Comparison of ENCODE assay signal across 25 mouse cellular contexts in the genomic region with DNA sequence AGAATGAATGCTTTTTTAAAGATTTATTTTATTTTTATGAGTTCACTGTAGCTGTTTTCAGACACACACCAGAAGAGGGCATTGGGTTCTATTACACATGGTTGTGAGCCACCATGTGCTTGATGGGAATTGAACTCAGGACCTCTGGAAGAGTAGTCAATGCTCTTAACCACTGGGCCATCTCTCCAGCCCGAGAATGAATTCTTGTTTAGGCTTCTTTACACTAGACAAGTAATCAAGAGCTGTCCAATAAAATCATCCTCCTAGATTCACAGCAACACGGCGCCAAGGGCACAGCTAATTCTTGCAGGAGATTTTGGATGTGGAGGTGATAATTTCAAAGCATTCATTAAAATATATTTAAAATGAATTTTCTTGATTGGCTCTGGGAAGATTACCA. TPM values are rescaled to one million over a fixed set of nuclear protein-coding genes. Genes with fewer than 3 reads are reported as not detected.
DNase-seq lines count a peak whose midpoint lies in the region; ATAC-seq and TF ChIP-seq lines count a peak whose summit lies in the region.
"Had no signal": no experiment of that assay in that cellular context is flagged by ENCODE, and none has a peak within 500 bp of the region (broad histone marks: within the 10 kb centered on the region; RNA-seq: fewer than 3 reads in every experiment).

No protein-coding gene starts in this region.

- H3K79me2 ChIP-seq in CH12.LX (replicated peaks; ENCODE audit: control insufficient read depth, extremely low read depth, insufficient read depth, poor library complexity, severe bottlenecking): peaks cover 40% of the 10 kb centered on the region

- no peak for TF ChIP-seq RAD21 in CH12.LX (IDR thresholded peaks at IDR 0.05; ENCODE audit: low read depth, low read length)

- H3K9ac ChIP-seq in CH12.LX (ENCODE audit: insufficient read depth, low read depth): peak overlapping the region; percentile 83; the same call in 1 of the 2 replicates
- 0 out of 2 replicates have a peak overlapping the region, but pooled peaks have one; percentile 93 for H3K9ac ChIP-seq in ES-Bruce4 (ENCODE audit: low read depth, poor library complexity, severe bottlenecking)
- no peak overlapping the region for H3K9ac ChIP-seq in limb, embryonic 14.5 days (ENCODE audit: low read depth, low read length, severe bottlenecking)
- H3K9ac ChIP-seq in liver, postnatal 0 days (replicated peaks): no peak overlapping the region
- H3K9ac ChIP-seq: embryonic facial prominence, embryonic 12.5 days; forebrain, embryonic 15.5 days; heart, embryonic 15.5 days; intestine, embryonic 15.5 days; midbrain, embryonic 12.5 days; neural tube, embryonic 15.5 days had no signal

- no peak overlapping the region for H3K27ac ChIP-seq in CH12.LX (ENCODE audit: insufficient read depth, low read depth)
- no peak overlapping the region for H3K27ac ChIP-seq in ES-Bruce4 (ENCODE audit: insufficient read depth, low read length)
- no peak overlapping the region for H3K27ac ChIP-seq in limb, embryonic 14.5 days (replicated peaks; ENCODE audit: low read depth, low read length)
- no peak overlapping the region for H3K27ac ChIP-seq in liver, postnatal 0 days (ENCODE audit: low read depth)
- H3K27ac ChIP-seq in kidney, adult 2 months (ENCODE audit: insufficient read depth, low read depth, low read length): no peak overlapping the region
- H3K27ac ChIP-seq: embryonic facial prominence, embryonic 12.5 days; forebrain, embryonic 10.5 days; forebrain, embryonic 15.5 days; heart, embryonic 15.5 days; intestine, embryonic 15.5 days; layer of hippocampus, adult 2 months; left cerebral cortex, adult 2 months; midbrain, embryonic 12.5 days; neural tube, embryonic 15.5 days had no signal

- H3K9me3 ChIP-seq in CH12.LX (replicated peaks; ENCODE audit: low read length) (no peaks in the 10 kb centered on the region), ES-Bruce4 (replicated peaks; ENCODE audit: control insufficient read depth, insufficient read depth, low read length, poor library complexity, severe bottlenecking) (no peaks in the 10 kb centered on the region)
- H3K9me3 ChIP-seq in limb, embryonic 14.5 days (ENCODE audit: control insufficient read depth, low read length): no peaks in the 10 kb centered on the region
- no peaks in the 10 kb centered on the region for H3K9me3 ChIP-seq in liver, postnatal 0 days (ENCODE audit: low read length)
- H3K9me3 ChIP-seq: embryonic facial prominence, embryonic 12.5 days; forebrain, embryonic 10.5 days; forebrain, embryonic 15.5 days; heart, embryonic 15.5 days; intestine, embryonic 15.5 days; megakaryocyte, embryonic 14.5 days; midbrain, embryonic 12.5 days; neural tube, embryonic 15.5 days had no signal

- ATAC-seq in limb, embryonic 14.5 days (ENCODE audit: low FRiP score, low read depth): no peak
- no peak for ATAC-seq in liver, postnatal 0 days
- ATAC-seq in erythroblast, adult 5-6 weeks (replicated peaks; ENCODE audit: low FRiP score, poor library complexity, severe bottlenecking): no peak
- ATAC-seq: forebrain, embryonic 15.5 days; hindbrain, embryonic 16.5 days; intestine, embryonic 15.5 days had no signal

- TF ChIP-seq POLR2A in CH12.LX (IDR thresholded peaks at IDR 0.05; ENCODE audit: low read depth, low read length) (no peak), ES-Bruce4 (IDR thresholded peaks at IDR 0.05; ENCODE audit: insufficient read depth, low read length) (no peak)
- TF ChIP-seq POLR2A in limb, embryonic 14.5 days (IDR thresholded peaks at IDR 0.05; ENCODE audit: borderline replicate concordance, extremely low read depth, insufficient read depth, insufficient read length): no peak
- TF ChIP-seq POLR2A in kidney, adult 2 months (IDR thresholded peaks at IDR 0.05; ENCODE audit: low read depth, low read length): no peak

- no peak for DNase-seq in CH12.LX (ENCODE audit: extremely low read depth)
- no peak for DNase-seq in limb, embryonic 14.5 days (ENCODE audit: low spot score)
- DNase-seq in liver, postnatal 0 days: no peak
- DNase-seq in kidney, adult 2 months: no peak
- DNase-seq: adrenal gland, postnatal 14 days; cerebellum, adult 11 months; cerebellum, adult 9-11 months; embryo, embryonic 11 days; kidney, postnatal 25 days; lung, postnatal 4 days; retina, postnatal 1 day; right cerebral cortex, postnatal 14 days had no signal

- H3K4me2 ChIP-seq in CH12.LX (ENCODE audit: insufficient read depth, low read depth, poor library complexity, severe bottlenecking): peak overlapping the region; percentile 94
- H3K4me2 ChIP-seq in limb, embryonic 14.5 days (replicated peaks; ENCODE audit: low read depth, low read length, severe bottlenecking): 0 out of 2 replicates have a peak overlapping the region, but pooled peaks have one; percentile 80
- H3K4me2 ChIP-seq in liver, postnatal 0 days (ENCODE audit: low read depth, low read length): peak overlapping the region; percentile 90; the same call in 1 of the 2 replicates

- H3K36me3 ChIP-seq in CH12.LX (replicated peaks in 1 of 2; ENCODE audit: control insufficient read depth in 1 of 2, insufficient read depth in 1 of 2, low read length in 1 of 2) (peaks cover 2 to 24% of the 10 kb centered on the region in 2 experiments), ES-Bruce4 (ENCODE audit: control insufficient read depth, insufficient read depth, low read length, poor library complexity, severe bottlenecking) (peaks cover 28% of the 10 kb centered on the region)
- H3K36me3 ChIP-seq in limb, embryonic 14.5 days (ENCODE audit: control insufficient read depth, insufficient read depth, low read length): peaks cover 13% of the 10 kb centered on the region
- peaks cover 12% of the 10 kb centered on the region for H3K36me3 ChIP-seq in liver, postnatal 0 days (replicated peaks; ENCODE audit: insufficient read depth, low read length)
- no peaks in the 10 kb centered on the region; the same call in 1 of the 2 replicates for H3K36me3 ChIP-seq in kidney, adult 2 months (ENCODE audit: control insufficient read depth, insufficient read depth, low read length)
- H3K36me3 ChIP-seq: intestine, embryonic 15.5 days; midbrain, embryonic 12.5 days had no signal

- TF ChIP-seq EP300 in CH12.LX (IDR thresholded peaks at IDR 0.05; ENCODE audit: low read length): no peak
- no peak for TF ChIP-seq EP300 in ES-Bruce4 (IDR thresholded peaks at IDR 0.05; ENCODE audit: insufficient read depth, low read depth, low read length)
- no peak for TF ChIP-seq EP300 in liver, postnatal 0 days (IDR thresholded peaks at IDR 0.05; ENCODE audit: low read depth)

- 95% methylated on average over 3 of the region's 3 CpGs for WGBS in limb, embryonic 14.5 days
- WGBS in liver, postnatal 0 days (ENCODE audit: insufficient replicate concordance): 87% methylated on average over 3 of the region's 3 CpGs
- 90% methylated on average over 3 of the region's 3 CpGs for WGBS in kidney, adult 2 months

- no peak for TF ChIP-seq CTCF in CH12.LX (conservative IDR thresholded peaks at IDR 0.05 in 1 of 2, IDR thresholded peaks at IDR 0.05 in 1 of 2; ENCODE audit: low read depth in 2 of 2, low read length in 2 of 2)
- TF ChIP-seq CTCF in ES-Bruce4 (IDR thresholded peaks at IDR 0.05; ENCODE audit: low read depth, low read length): no peak
- no peak for TF ChIP-seq CTCF in liver, postnatal 0 days (IDR thresholded peaks at IDR 0.05; ENCODE audit: low read depth)
- no peak for TF ChIP-seq CTCF in kidney, adult 2 months (conservative IDR thresholded peaks at IDR 0.05; ENCODE audit: insufficient read depth, insufficient read length, low read depth, low read length)

- in situ Hi-C loops in CH12.LX (cut with MboI; ENCODE audit: low pct_ligation_motif_present, low pct_unique_long_range_greater_than_20kb, low sequenced_read_pairs): no loop called here

- dilution Hi-C loops in CH12.LX (cut with MboI; ENCODE audit: extremely low pct_ligation_motif_present, extremely low pct_unique_long_range_greater_than_20kb, low sequenced_read_pairs): no loop called here

- peaks cover 2 to 34% of the 10 kb centered on the region in 2 experiments; a peak in 2 of 4 replicates for H3K4me1 ChIP-seq in CH12.LX (ENCODE audit: control insufficient read depth in 1 of 2, insufficient read depth in 2 of 2)
- H3K4me1 ChIP-seq in ES-Bruce4 (ENCODE audit: control insufficient read depth, insufficient read depth, low read length): no peaks in the 10 kb centered on the region
- H3K4me1 ChIP-seq in limb, embryonic 14.5 days (ENCODE audit: control insufficient read depth, insufficient read depth, low read length): no peaks in the 10 kb centered on the region; the same call in 1 of the 2 replicates
- H3K4me1 ChIP-seq in liver, postnatal 0 days (ENCODE audit: insufficient read depth): peaks cover 18% of the 10 kb centered on the region
- H3K4me1 ChIP-seq in kidney, adult 2 months (ENCODE audit: control insufficient read depth, insufficient read depth, low read length): peaks cover 7% of the 10 kb centered on the region; the same call in 1 of the 2 replicates
- H3K4me1 ChIP-seq: intestine, embryonic 15.5 days had no signal

- H3K27me3 ChIP-seq in CH12.LX (replicated peaks) (no peaks in the 10 kb centered on the region), ES-Bruce4 (ENCODE audit: control insufficient read depth, insufficient read depth, low read length, poor library complexity, severe bottlenecking) (no peaks in the 10 kb centered on the region)
- H3K27me3 ChIP-seq in limb, embryonic 14.5 days (ENCODE audit: control insufficient read depth, insufficient read depth, low read length): no peaks in the 10 kb centered on the region
- no peaks in the 10 kb centered on the region for H3K27me3 ChIP-seq in liver, postnatal 0 days (ENCODE audit: insufficient read depth, low read length)
- H3K27me3 ChIP-seq in kidney, adult 2 months (replicated peaks; ENCODE audit: control insufficient read depth, insufficient read depth, low read length): no peaks in the 10 kb centered on the region
- H3K27me3 ChIP-seq: embryonic facial prominence, embryonic 12.5 days; forebrain, embryonic 15.5 days; heart, embryonic 15.5 days; intestine, embryonic 15.5 days; megakaryocyte, embryonic 14.5 days; midbrain, embryonic 12.5 days; neural tube, embryonic 15.5 days had no signal

- peak overlapping the region in 2 of 3 experiments; percentile 49 to 88 for H3K4me3 ChIP-seq in CH12.LX (replicated peaks in 1 of 3; ENCODE audit: low read depth in 2 of 3, low read length in 2 of 3, poor library complexity in 1 of 3)
- no peak overlapping the region for H3K4me3 ChIP-seq in ES-Bruce4 (ENCODE audit: low read depth, low read length)
- H3K4me3 ChIP-seq in limb, embryonic 14.5 days (replicated peaks; ENCODE audit: low read length): no peak overlapping the region
- H3K4me3 ChIP-seq in liver, postnatal 0 days (ENCODE audit: low read depth, low read length): no peak overlapping the region
- no peak overlapping the region for H3K4me3 ChIP-seq in kidney, adult 2 months (ENCODE audit: insufficient read depth, low read depth, low read length)
- H3K4me3 ChIP-seq: layer of hippocampus, adult 2 months; left cerebral cortex, adult 2 months; neural tube, embryonic 15.5 days had no signal

RNA-seq across cellular contexts. Expression of gene Naa16, which starts 2.3 kb away (rescaled TPM):
- total RNA-seq in CH12.LX (2012; rRNA removed) (16.4 and 19.9 TPM in 2 replicates), CH12.LX (2014; rRNA removed) (42.6 and 48.4 TPM in 2 replicates)
- polyA plus RNA-seq in CH12.LX (2012; ENCODE audit: insufficient read length, low read depth) (54.2 and 60.0 TPM in 2 replicates), ES-Bruce4 (2011; ENCODE audit: insufficient read depth, insufficient read length, low read depth, missing spikeins) (98.0 and 103 TPM in 2 replicates)
- polyA plus RNA-seq in limb, embryonic 14.5 days (2012; rRNA removed): 13.9 and 23.4 TPM in 2 replicates
- 34.5 and 42.5 TPM in 2 replicates for polyA plus RNA-seq in limb, embryonic 14.5 days (2014; fragmentation: Nextera tagmentation; extraction: Ambion mirVana)
- 17.5 and 17.6 TPM in 2 replicates for polyA plus RNA-seq in liver, postnatal 0 days (2015; fragmentation: Nextera tagmentation; extraction: Ambion mirVana)
- 14.2 and 16.7 TPM in 2 replicates for total RNA-seq in erythroblast, adult 5-6 weeks (2015; ENCODE audit: low replicate concordance)
- 12.1 and 13.4 TPM in 2 replicates for total RNA-seq in erythroblast, adult 5-6 weeks (2017; ENCODE audit: low replicate concordance)
- polyA plus RNA-seq in kidney, adult 2 months (2012; rRNA removed): 1.5 and 3.1 TPM in 2 replicates

RNA-seq across cellular contexts. Expression of gene Mtrf1, which starts 9.3 kb away (rescaled TPM):
- total RNA-seq in CH12.LX (2012; rRNA removed) (8.2 and 8.9 TPM in 2 replicates), CH12.LX (2014; rRNA removed) (21.1 and 23.1 TPM in 2 replicates)
- polyA plus RNA-seq in CH12.LX (2012; ENCODE audit: insufficient read length, low read depth) (12.4 and 15.8 TPM in 2 replicates), ES-Bruce4 (2011; ENCODE audit: insufficient read depth, insufficient read length, low read depth, missing spikeins) (9.3 and 11.0 TPM in 2 replicates)
- 4.4 and 5.5 TPM in 2 replicates for polyA plus RNA-seq in limb, embryonic 14.5 days (2012; rRNA removed)
- 8.1 and 8.7 TPM in 2 replicates for polyA plus RNA-seq in limb, embryonic 14.5 days (2014; fragmentation: Nextera tagmentation; extraction: Ambion mirVana)
- 5.4 and 5.6 TPM in 2 replicates for polyA plus RNA-seq in liver, postnatal 0 days (2015; fragmentation: Nextera tagmentation; extraction: Ambion mirVana)
- 0.96 and 1.0 TPM in 2 replicates for total RNA-seq in erythroblast, adult 5-6 weeks (2015; ENCODE audit: low replicate concordance)
- 1.3 and 2.9 TPM in 2 replicates for total RNA-seq in erythroblast, adult 5-6 weeks (2017; ENCODE audit: low replicate concordance)
- 3.2 and 4.7 TPM in 2 replicates for polyA plus RNA-seq in kidney, adult 2 months (2012; rRNA removed)

RNA-seq across cellular contexts. Expression of gene Kbtbd7, which starts 38.0 kb away (rescaled TPM):
- 2.7 and 2.8 TPM in 2 replicates for total RNA-seq in CH12.LX (2012; rRNA removed)
- total RNA-seq in CH12.LX (2014; rRNA removed): 2.5 and 2.6 TPM in 2 replicates
- 1.9 TPM in 2 replicates for polyA plus RNA-seq in CH12.LX (2012; ENCODE audit: insufficient read length, low read depth)
- 7.2 and 8.7 TPM in 2 replicates for polyA plus RNA-seq in ES-Bruce4 (2011; ENCODE audit: insufficient read depth, insufficient read length, low read depth, missing spikeins)
- 9.8 and 11.4 TPM in 2 replicates for polyA plus RNA-seq in limb, embryonic 14.5 days (2012; rRNA removed)
- polyA plus RNA-seq in limb, embryonic 14.5 days (2014; fragmentation: Nextera tagmentation; extraction: Ambion mirVana): 14.0 and 19.0 TPM in 2 replicates
- 2.6 and 3.0 TPM in 2 replicates for polyA plus RNA-seq in liver, postnatal 0 days (2015; fragmentation: Nextera tagmentation; extraction: Ambion mirVana)
- total RNA-seq in erythroblast, adult 5-6 weeks (2015; ENCODE audit: low replicate concordance): 9.2 and 10.2 TPM in 2 replicates
- total RNA-seq in erythroblast, adult 5-6 weeks (2017; ENCODE audit: low replicate concordance): 10.5 and 11.4 TPM in 2 replicates
- polyA plus RNA-seq in kidney, adult 2 months (2012; rRNA removed): 4.5 and 5.0 TPM in 2 replicates

Comparison
In these comparisons a context has a peak if more than half of its experiments do, and no peak if none do; other contexts are left out.
1. H3K4me3 ChIP-seq: peak in CH12.LX (2 of 3); none in ES-Bruce4 (single experiment), limb, embryonic 14.5 days (single experiment), liver, postnatal 0 days (single experiment) and kidney, adult 2 months (single experiment).
2. H3K9ac ChIP-seq: peak in CH12.LX (single experiment) and ES-Bruce4 (single experiment); none in limb, embryonic 14.5 days (single experiment) and liver, postnatal 0 days (single experiment).
3. Peak in every context shown above with its lines, with median percentiles within 50 percentile points of each other: H3K4me2 ChIP-seq.